Mouse (Mus musculus): ENCODE results near the gene Gm49711.
"Not testable (repeated sequence)": the region's sequence is repeated elsewhere in the genome, so short reads cannot be mapped to it uniquely, and the experiment has no call there.

The Gm49711 gene

DNA sequence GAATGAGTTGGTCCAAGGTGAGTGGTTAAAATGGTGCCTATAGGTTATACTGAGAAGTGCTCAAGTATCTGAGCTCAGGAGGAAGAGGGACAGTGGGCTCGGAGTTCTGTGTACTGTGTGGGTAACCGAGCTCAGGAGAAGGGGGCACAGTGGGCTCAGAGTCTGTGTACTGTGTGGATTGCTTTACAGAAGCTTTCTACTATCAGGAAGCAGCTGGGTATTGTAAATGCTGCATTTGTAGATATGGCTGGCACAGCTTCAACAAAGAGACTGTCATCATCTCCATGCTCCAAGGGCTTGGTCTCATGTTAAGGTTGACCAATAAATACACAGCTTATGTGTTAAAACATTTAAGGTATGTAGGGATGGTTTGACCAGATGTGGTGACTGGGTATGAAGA lies 6.7 kb downstream of the Gm49711 start:
- no peak for DNase-seq

DNA sequence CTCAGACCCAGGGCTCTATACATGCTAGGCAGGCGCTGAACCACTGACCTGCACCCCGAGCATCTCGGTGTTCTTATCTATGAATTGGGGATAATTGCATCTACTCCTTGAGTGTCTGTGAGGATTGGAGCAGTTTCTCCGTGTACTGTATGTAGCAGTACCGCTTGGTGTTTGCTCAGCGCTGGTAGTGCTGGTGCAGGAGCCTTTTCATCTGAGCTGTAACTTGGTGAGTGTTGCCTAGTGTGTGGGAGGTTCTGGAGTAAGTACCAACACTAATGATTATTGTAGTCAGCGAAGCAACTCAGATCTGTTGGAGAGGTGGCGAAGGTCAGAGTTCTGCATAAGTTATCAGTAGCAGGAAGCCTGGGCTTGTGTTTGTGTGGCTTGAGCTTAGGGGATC lies 12.2 kb downstream of the Gm49711 start:
- peak; percentile 66 for DNase-seq

DNA sequence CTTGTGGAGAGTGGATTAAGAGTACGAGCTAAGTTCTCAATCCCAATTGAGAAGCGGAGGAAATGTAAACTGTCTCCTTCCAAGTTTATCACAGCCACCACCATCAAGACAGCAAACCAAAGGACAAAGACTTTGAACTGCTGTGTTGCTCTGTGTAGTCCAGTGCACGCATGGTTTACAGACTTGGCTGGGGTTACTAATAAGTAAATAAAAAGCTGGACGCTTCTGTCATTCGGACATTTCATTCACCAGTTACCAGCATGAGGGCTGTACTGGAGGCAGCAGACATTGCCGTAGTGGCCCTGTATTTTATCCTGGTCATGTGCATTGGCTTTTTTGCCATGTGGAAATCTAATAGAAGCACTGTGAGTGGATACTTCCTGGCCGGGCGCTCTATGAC lies 18.7 kb downstream of the Gm49711 start:
- DNase-seq, result no peak

DNA sequence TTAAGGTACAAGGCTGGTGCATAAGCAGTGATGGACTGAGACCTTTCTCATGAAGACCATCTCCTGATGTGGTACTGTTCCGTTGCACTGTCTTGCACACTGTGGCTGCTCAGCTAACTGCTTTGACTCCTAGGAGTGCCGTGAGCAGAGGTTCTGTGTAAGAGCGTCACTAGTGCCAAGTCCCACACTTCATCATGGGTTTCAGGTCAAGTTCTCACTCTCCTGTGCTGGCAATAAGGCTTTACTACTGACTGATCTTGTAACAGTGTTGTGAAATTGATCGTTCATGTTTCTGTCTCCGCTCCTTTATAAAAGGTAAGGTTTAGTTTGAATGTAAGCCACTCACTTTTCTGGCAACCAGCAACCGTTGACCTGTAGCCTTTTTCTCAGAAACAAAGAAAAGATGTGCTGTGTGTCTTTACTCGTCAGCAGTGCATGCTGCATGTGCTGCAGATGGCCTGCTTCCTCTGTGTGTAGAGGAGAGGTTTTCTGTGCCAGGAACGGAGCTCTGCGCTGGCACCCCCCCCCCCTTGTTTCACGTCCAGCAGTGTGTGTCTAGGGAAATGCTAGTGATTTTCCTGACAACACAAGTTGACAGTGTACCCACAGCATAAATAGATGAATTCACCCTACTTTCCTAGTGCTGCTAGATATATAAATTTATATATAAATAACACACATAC lies 25.8 kb downstream of the Gm49711 start:
- peak; percentile 68 for DNase-seq

DNA sequence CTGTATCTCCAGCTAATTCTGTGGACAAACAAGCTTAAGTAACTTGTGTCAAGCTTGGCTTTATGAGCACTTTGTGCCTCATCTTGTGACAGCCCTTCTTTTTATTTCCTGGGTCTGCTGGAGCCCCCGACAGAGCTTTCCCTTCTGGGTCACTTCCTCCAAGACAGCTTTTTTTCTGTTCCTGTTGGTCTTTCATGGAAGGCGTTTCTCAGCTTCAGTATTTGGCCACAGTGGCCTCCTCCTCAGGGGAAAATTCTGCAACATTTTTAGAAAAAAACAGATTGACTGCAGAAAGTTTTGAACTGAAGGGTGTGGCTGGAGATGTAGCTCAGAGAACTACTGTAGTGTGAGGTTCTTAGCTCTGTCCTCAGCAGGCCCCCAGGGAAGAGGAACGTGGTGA lies 31.1 kb downstream of the Gm49711 start:
- peak; percentile 76 for DNase-seq

DNA sequence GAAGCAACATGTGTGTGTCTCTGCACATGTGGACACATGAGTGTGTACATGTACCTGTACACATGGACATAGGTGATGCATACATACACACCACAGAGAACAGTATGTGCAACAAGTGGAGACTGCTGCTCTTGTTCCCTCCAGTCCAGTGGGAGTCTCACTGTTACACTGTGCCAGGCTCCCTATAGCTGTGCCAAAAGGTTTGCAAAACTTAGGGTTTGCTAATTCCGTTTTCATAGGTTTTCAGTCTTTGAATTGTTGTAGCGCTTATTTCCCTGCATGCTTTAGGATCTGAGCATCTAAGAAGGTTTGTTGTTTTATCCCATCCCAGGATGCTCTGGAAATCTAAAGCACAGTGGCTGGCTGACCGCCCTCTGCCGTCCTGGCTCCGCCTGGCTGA lies 33.8 kb downstream of the Gm49711 start:
- peak; percentile 79 for DNase-seq

DNA sequence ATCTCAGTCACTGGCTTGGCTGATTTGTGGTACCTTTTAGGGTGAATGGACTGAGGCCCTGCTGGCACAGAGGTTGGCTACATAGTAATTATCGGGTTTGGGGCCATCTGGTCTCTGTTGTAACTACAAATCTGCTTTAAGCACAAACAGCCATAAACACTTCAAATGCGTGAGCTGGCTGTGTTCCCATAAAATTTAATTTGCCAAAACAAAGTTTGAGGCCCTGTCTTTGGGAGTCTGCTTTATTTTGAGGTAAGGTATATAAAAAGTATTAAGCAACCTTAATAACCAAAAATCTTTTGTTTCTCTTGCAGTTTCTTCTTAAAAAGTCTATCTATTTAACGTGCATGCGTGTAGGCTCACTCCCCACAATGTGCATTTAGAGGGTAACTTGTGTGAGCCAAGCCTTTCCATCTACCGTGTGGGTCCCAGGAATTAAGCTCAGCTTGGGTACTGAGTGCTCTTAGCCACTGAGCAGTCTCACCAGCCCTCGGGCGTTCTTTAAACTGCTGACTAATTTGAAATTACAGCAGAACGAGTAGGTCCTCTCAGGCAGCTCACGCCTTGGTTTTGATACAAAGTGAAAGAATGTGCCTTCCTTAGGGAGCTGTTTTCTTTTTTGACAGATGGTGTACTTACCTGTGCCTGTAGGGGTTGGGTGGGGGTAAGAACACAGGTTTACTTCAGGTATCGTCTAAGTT lies 40.4 kb downstream of the Gm49711 start:
- DNase-seq, result peak; percentile 30

DNA sequence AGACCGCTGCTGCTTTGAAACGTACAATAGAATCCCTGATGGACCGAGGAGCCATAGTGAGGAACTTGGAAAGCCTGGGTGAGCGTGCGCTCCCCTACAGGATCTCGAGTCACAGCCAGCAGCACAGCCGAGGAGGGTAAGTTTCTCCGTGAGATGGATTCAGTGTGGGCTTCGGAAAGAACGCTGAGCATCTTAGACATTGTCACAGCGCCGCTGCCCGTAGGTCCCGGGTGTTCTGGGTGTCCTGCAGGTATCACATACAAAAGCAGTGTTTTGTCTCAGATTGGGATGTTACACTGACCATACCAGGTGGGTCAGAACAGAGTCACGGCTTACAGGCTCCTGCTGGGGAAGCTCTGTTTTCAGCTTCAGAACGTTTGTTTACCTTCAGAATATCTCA lies 41.5 kb downstream of the Gm49711 start:
- peak; percentile 55 for DNase-seq

DNA sequence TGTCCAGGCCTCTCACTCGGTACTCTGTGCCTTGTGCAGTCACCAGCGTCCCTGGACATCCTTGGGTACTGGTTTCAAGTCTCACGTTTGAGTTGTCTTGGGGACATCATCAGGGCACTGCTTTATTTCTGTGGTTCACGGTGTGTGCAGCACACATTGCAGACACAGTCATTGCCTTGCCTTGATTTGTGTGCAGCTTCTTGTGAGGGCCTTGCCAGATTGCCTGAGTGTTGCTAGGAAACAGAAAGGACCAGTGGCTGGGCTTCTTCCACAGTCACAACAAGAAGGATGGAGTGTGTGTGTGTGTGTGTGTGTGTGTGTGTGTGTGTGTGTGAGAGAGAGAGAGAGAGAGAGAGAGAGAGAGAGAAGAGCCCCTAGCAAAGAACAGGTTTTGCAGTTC lies 42.0 kb downstream of the Gm49711 start:
- no peak for DNase-seq

DNA sequence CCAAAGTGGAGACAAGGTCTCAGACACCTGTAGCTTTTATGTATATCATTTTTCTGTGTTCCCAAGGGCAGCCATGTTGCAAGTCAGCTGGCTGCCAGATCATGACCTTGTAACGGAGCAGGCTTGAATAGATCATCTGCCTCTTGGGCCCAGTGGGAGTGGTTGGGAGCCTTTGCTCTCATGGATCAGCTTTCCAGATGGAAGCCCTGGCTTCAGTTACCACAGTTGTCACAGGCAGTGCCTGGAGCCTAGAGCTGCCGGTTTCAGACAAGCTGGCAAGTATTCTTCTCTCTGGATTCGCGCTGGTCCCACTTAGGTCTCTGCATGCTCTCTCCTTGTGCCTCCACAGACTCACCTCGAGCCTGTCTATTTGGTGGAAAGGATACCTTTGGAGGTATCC lies 44.0 kb downstream of the Gm49711 start:
- DNase-seq, result peak; percentile 93

DNA sequence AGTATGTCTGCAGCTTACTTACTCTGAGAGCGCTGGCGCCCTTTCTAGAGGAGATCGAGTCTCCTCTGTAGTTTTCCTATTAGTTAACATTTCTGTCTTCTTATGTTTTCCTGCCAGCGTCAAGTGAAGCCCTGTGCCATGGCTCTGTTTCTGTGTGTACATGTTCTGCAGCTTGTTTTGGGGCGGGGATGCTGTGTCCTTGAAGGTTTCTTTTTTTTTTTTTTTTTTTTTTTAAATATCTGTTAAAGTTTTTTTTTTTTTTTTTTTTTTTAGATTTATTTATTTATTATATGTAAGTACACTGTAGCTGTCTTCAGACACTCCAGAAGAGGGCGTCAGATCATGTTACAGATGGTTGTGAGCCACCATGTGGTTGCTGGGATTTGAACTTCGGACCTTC lies 44.8 kb downstream of the Gm49711 start:
- not testable (repeated sequence) for DNase-seq

DNA sequence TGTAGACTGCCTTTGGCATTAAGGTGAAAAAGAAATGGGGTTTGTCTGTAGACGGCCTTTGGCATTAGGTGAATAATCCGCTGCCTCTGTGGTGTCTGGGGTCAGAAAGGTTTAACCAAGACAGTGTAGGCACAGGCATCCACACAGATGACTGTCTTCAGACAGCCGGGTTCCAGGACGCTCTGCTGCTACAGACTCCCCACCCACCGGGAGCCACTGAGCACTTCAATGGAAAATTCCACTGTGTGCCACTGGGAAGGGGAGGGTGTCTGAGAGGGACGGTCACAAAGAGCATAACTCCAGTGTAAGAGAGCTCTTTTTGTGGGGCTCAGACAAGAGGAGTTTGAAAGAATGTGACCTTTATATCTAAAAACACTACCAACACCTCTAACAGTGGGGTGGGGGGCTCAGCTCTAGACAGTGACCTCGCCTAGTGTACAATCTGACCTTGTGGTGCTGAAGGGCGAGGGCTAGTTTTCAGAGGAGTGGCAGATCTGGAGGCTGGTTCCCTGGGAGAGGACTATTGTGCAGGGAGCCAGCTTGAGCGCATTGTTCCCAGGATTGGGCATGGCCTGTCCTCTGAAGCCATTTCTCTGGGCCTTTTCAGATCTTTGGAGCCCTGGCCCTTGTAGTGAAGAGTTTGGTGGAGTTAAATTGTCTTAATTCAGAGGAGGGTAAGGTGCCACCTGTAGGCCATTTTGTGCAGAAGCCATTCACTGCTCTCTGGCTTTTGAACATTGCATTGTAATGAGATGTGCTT lies 45.6 kb downstream of the Gm49711 start:
- peak; percentile 80 for DNase-seq

DNA sequence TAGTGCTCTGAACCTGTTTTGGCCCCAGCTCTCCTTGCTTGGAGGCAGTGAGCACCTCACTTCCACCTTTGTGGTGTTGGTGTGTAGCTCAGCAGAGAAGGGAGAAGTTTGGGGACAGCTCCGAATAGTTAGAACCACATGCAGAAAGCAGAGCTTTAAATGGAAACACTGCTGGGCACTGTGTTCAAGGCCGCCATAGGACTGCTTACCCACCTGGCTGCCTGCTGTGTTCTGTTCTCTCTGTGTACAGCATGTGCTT lies 46.1 kb downstream of the Gm49711 start:
- DNase-seq, result peak; percentile 61

DNA sequence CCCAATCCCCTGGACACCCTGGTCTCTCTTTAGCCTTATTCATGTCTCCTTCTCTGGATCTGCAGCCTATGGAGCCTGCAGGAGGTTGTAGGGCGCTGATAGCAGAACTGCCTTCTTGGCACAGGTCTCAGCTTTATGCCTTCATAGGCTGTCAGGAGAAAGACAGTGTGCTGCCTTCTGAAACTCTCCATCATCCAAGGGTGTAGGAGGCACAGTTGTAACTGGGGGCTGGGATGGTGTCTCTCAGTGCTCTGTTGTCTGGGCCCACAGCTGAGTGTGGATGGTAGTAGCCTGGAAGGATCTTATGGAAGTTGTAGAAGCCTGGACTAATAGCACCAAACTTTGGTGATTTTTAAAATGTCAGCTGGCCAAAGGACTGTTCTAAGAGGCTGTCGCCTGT lies 46.8 kb downstream of the Gm49711 start:
- DNase-seq, result peak; percentile 74

DNA sequence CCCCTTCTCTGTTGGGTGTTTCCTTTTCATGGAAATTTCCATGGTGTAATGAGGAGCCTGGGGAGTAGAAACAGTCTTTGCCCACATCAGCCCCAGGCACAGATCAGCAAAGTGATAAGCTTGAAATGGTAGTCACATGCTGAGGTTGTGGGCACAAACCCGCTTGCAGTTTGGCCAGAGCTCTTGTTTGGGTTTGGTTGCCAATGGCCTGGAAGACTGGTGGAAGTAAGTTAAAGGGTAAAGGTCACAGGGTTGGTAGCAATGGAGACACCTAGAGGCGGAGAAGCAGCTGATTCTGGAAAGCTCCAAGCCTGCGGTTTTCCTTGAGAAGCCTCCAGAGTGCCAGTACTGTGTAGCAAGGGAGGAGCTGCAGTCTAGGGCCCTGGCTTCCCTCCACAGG lies 47.5 kb downstream of the Gm49711 start:
- peak; percentile 86 for DNase-seq

DNA sequence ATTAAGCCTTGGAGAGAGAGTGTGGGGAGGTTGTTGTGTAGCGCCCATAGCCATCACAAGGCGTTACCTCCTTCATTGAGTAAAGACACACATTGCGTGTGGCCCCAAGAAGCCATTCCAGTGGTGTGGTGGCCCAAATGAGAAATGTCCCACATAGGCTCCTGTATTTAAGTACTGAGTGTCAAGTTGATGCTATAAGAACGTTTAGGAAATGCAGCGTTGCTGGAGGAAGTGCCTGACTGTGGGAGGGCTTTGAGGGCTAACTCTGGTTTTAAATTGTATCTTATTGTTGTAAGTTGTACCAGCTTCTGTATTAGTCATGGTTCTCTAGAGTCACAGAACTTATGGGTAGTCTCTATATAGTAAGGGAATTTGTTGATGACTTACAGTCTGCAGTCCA lies 49.2 kb downstream of the Gm49711 start:
- peak; percentile 66 for DNase-seq

DNA sequence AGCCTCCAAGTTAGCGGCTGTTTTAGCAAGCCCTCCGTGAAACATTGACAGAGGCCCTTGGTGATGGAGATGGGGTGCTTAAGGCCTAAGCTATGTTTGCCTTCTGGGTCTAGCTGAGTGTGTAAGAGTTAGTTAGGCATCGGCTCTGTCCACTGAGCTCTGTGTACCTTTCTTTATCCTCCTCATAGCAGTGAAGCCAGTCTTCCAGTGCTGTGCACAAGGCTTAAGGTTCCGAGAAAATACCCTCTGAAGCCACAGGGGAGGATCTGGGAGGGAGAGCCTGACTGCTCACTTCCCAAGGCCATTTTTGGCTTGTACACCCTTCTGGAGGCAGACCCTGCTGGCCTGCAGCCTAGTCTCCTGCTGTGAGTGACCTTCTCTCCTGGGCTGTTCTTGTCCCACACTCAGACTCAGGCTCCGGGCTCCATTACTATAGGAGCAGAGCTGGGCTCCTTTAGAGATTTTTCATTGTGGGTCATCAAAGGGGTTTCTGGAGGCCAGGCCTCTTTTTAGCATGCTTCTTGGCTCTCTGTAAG lies 56.7 kb downstream of the Gm49711 start:
- DNase-seq, result peak; percentile 95

DNA sequence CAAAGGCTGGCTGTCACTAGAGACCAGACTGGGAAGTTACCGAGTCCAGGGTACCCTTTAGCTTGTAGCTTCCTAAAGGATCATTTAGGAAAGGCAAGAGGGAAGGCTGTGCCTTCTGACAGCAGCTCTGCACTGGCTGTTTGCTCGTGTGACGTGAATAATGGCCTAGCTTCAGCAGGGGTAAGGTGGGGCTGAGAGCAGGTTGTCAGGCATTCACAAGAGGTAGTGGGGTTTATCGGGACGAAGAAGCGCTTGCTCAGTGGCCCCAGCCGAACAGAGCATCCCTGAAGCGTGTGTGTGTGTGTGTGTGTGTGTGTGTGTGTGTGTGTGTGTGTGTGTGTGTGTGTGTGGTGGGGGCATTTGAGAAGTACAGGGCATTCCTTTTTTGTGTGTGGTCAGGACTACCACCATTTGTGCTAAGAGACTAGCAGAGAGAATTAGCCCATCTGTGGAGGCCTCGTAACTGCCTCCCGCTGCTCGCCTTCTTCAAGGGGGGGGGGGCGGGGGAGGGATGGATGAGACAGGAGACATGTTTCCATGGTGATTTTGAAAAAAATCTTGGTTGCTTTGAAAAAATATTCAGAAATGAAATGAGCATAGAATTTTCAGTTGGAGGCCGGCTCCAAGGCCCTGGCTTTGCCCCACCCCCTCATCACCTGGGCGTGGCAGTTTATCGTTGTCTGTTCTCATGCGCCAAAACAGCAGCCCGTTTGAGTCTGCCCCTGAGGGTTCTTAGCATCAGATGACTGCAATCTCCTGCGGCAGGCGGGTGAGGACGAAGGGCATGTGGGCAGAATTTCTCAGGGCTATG lies 57.7 kb downstream of the Gm49711 start:
- no peak for DNase-seq

DNA sequence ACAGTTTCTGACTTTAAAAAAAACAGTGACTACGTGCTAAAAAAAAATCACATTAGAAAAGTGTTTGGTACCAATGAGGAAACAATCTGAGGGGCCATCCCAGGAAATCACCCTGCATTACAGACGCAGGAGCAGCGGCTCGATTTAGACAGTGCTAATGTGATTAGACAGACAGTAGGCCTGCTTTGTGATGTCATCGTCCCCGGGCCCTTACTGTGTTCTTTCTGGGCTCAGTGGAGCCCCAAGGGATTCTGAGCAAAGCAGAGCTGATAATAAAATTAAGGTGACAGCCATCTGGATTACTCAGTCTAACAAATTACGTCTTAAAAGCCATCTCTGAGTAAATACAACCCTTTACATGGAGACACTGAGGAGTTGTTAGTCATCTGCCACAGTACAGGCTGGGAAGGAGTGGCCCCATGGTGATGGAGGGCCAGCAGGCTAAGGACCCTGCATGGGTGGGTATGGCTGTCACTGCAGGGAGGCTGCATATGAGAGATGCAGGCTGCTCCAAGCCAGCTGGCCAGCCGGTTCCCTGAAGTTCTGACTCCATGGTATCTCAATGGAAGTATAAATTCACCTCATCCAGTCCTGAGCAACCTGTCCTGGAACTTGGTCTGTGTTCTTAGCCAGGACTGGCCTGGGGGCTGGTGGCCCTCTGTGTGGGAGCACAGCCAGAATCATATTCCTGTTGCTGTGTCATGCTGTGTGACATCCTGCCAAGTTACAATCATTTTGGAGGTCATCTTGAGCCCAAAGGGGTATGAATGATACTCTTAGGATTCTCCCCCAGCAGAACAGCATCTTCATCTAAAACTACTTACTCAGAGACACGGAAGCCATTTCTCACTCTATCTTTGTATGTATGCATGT lies 59.5 kb downstream of the Gm49711 start:
- DNase-seq, result peak; percentile 90

DNA sequence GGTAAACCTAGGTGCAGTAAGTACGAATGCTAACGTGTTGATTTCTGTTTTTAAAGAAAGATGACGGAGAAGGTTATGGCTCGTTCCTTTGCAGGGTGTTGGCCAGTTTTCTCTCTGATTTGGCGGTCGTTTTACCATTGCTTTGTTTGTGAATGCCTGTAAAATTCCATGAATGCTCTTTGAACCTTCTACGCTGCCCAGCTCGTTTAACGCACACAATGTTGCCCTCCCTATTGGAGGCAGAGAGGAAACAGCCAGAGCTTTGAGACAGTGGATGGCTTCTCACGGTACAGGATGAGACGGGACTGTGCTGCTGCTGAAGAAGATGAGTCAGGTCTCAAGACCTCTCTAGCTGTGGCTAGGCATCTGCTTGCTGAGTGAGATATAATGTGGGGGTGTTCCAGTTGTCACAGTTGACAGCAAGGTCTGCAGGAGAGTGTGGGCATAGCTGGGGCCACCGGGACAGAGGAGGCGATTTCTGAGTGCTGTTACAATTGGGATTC lies 60.9 kb downstream of the Gm49711 start:
- DNase-seq, result no peak

DNA sequence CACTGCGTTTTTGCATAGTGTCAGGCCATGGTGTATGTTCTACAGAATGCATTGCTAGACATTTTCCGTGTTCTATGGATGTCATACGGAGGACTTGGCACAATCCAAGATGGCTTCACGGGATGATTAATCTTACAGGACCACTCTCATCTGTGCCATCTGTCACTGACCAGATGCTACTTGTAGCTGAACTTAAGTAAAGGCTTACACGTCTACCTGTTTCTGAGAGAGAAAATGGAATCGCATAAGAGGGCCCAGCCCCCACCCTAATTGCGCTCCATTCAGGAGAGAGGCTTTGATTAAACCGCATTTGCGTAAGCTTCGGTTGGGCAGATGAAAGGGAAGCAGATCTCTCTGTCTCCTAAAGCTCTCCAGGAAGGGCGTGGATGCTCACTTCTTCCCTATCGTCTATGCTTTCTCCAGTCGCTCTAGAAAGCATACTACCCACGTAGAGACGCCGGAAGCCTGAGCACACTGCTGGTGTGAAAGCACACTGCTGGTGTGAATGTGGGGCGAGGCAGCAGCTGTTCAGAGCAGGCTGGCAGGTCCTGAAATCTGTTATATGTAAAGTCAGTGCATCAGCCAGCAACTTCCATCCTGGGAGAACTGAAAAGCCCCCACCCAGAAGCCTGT lies 62.9 kb downstream of the Gm49711 start:
- DNase-seq, result no peak

Data from heart, adult 11 months (tissue).